Mouse (Mus musculus): ENCODE measurements around the gene Hist1h2aa. TPM values are rescaled to one million over a fixed set of nuclear protein-coding genes. Genes with fewer than 3 reads are reported as not detected.

The Hist1h2aa gene
- polyA plus RNA-seq (2012; rRNA removed), result not detected in 2 replicates

DNA sequence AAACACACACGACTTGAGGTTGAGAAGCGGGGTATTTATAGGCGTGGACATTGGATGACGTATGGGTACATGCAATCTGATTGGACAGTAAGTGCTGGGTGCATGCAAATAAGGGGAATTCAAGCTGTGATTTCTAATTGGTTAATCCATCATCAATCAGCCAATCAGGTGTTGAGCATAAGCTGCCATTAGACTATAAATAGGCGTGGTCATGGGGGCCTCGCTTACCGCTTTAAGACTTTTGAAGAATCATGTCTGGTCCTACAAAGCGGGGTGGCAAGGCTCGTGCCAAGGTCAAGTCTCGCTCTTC is at the start of gene Hist1h2aa:
Hist1h2aa (plus strand) TSS at position 252 of the 310 bp plus-strand sequence.
- WGBS, result 93% methylated on average over 10 of the region's 10 CpGs
- DNase-seq (ENCODE audit: low read depth, low spot score), result no peak

- no peak for DNase-seq (ENCODE audit: low read depth, low spot score)
- WGBS, result 27% methylated on average over 2 of the region's 2 CpGs
Measured at GRCm38 (mm10) chr13:23885540-23885939, 48.7 kb upstream of the Hist1h2aa start.

GRCm38 (mm10) chr13:23887026-23887725 is 47.1 kb upstream of the Hist1h2aa start:
- whole genome bisulfite sequencing, result 64% methylated on average over 3 of the region's 3 CpGs
- no peak for DNase-seq (ENCODE audit: low read depth, low spot score)

DNA sequence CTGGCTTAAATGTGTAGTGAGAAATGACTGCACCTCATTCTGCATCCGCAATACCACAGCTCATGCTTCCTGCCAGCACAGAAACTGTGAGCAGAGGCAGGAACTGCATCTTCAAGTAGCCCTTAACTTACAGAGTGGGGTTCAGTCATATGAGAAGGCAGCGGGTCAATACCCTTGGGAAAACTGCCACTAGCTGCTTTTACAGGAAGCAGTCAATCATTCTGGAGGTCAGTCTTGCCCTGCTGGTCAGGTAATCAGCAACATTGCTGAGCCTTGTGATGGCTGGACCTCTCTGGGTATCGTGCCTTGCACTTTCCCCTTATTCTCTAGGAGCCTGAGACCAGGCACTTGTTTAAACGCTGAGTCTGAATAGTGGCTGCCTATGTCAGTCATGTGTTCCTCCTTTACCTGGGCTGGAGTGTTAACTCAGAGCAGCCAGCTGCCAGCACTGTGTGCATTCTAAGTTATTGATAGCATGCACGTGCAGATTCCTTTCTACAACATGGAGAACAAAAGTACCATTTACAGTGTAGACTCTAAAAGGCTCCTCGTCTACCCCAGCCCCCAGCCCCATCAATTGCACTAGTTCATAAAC is 45.2 kb upstream of the Hist1h2aa start:
- 70% methylated on average over 6 of the region's 6 CpGs for WGBS
- DNase-seq (ENCODE audit: low read depth, low spot score), result no peak

DNA sequence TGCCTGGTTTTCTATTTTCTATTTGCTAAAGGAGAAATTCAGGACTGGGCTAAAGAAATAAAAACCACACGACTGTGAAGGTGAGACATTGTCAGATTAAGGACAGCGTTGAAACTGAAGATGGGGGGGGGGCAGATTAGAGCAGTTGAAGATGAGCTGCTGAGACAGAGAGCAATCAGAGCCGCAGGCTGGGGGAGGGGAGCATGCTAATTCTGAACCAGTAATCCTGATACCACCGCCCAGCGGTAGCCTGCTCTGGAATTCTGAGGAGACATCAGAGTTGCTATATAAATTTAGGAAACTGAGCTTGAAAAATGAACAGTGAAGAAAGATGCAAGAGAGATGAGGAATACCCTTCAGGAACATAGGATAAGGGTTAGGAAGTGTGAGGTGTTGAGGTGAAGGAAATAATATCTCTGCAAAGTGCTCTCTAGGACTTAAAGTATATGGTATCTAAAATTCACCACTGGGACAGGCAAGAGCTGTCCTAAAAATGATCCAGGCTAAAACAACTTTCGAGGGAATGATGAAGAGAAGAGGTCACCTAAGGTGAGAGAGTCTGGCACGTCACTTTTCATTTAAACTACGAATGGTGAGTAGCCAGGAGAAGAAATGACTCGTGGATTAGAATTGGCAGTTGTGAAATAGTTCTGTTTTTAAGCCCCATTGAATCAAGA is 41.5 kb upstream of the Hist1h2aa start:
- no peak for DNase-seq (ENCODE audit: low read depth, low spot score)
- WGBS, result 56% methylated on average over 9 of the region's 9 CpGs

GRCm38 (mm10) chr13:23893269-23893593 is 41.0 kb upstream of the Hist1h2aa start:
- WGBS, result 62% methylated on average over 4 of the region's 4 CpGs
- DNase-seq (ENCODE audit: low read depth, low spot score), result no peak

GRCm38 (mm10) chr13:23898242-23898641 is 36.0 kb upstream of the Hist1h2aa start:
- 58% methylated on average over 6 of the region's 6 CpGs for WGBS
- no peak for DNase-seq (ENCODE audit: low read depth, low spot score)

- DNase-seq (ENCODE audit: low read depth, low spot score), result no peak
- 91% methylated on average over 5 of the region's 5 CpGs for WGBS
Measured at GRCm38 (mm10) chr13:23906906-23907305, 27.4 kb upstream of the Hist1h2aa start.

DNA sequence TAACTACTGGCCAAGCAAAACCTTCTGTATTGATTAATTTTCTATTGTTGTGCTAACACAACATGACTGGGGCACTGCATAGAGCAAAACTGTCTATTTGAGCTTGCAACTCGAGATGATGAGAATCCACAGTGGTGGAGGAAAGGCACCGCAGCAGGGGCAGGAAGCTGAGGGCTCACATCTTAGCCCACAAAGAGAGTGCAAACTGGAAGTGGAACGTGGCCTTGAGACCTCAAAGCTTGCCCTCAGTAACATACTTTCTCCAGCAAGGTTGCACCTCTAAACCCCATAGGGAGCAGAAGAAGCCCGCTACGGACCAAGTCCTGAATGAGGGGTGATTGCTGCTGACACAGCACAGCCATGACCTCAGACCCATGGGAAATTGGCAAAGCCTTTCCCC is 24.1 kb upstream of the Hist1h2aa start:
- WGBS, result 51% methylated on average over 5 of the region's 5 CpGs
- DNase-seq (ENCODE audit: low read depth, low spot score), result no peak

GRCm38 (mm10) chr13:23911335-23911734 is 22.9 kb upstream of the Hist1h2aa start:
- DNase-seq (ENCODE audit: low read depth, low spot score), result no peak
- WGBS, result 72% methylated on average over 5 of the region's 5 CpGs

DNA sequence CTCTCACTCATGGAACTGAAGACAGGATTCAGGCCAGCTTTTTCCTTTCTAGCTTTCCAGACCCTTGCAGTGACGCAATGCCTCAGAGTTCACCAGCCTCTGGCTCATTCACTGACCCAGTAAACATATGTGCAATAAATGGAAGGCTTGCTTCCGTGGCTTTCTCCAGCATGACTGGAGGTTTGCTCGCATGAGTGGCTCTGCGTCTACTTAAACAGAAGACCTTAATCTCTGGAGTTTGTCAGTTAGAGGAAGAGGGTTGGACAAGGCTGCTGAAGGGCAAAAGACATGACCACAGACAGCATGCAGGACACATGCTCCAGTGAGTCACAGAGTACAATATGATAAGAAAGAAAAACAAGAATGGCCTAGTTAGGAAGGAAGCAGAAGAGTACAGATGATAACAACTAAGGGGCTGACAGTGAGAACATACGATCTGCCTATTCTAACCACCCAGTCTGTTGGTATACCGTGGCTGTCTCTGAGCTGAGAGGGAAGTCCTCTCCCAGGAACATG is 20.4 kb upstream of the Hist1h2aa start:
- no peak for DNase-seq (ENCODE audit: low read depth, low spot score)
- 10% methylated on average over 6 of the region's 6 CpGs for WGBS

DNA sequence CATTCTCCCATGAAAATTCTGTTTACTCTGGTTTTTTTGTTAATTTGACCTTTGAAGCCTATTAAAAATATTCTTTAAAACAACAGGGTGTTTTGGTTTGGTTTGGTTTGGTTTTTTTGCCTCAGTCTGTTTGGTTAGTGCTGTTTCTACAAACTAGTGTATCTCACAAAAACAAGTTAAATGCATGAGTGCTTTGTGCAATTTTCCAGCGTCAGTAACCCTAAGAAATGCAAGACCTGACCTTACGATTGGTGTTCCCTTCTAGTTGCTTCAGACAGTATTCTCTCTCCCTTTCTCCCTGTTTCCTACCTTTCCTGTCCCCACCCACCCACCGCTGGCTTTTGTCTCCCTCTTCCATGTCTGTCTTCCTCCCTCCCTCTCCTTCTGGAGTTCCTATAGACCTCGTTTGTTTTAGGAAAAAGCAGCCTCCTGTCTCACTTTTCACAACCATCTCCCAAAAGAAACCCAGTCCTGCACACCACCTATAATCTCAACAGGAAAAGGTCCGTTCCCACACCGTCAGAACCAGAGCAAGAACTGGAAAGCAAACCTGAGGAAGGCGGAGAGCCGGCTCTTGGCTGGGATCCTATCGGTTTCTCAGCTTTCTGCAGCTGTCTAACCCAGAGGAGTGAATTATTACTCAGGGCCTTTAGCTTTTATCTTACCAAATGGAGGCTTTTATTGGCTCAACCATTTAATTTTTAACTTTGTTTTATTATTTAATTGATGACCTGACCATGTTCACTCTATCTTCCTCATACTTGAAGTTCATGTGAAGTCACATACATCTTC is 19.7 kb upstream of the Hist1h2aa start, which contains the start of gene Slc17a4:
Slc17a4 (minus strand) TSS at position 634 of the 792 bp plus-strand sequence.
- WGBS, result 26% methylated on average over 9 of the region's 9 CpGs
- DNase-seq (ENCODE audit: low read depth, low spot score), result no peak

DNA sequence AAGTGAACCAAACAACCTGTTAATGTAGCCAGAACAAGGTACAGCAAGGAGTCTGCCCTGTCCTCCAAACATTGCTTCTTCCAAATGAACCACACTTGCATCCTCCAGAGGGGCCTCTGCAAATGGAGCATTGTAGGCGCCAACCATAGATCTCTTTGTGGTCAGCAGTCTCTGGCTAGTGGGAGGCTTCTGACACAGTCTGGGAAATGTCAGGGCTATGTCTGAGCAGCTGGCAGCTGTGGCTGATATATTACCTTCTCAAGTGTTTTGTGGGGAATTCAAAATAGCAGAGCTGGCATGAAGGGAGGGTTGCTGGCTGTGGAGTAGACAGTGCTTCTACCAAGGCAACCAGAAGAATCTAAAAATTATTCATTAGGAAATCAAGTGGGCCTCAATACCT is 18.1 kb upstream of the Hist1h2aa start:
- WGBS, result 91% methylated on average over 1 of the region's 1 CpGs
- no peak for DNase-seq (ENCODE audit: low read depth, low spot score)

DNA sequence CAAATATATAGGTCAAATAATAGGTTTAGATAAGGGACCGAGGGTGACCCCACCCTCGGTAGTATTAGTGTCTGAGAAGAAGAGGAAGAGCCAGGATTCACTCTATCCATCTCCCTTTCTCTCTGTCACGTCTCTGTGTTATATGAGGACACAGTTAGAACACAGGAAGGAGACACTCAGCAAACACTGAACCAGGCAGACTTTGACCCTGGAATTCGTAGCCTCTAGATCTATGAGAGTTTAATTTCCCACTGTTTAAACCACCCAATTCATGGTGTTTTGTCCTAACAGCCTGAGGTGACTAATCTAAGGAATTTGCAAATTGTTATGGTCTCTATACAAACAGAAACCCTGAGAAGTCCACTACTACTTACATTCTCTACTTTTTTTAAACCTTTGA is 16.6 kb upstream of the Hist1h2aa start:
- WGBS, result 14% methylated on average over 4 of the region's 4 CpGs
- DNase-seq (ENCODE audit: low read depth, low spot score), result no peak

- WGBS, result 69% methylated on average over 2 of the region's 2 CpGs
- no peak for DNase-seq (ENCODE audit: low read depth, low spot score)
Measured at GRCm38 (mm10) chr13:23925792-23926191, 8.5 kb upstream of the Hist1h2aa start.

- 15% methylated on average over 3 of the region's 3 CpGs for WGBS
- no peak for DNase-seq (ENCODE audit: low read depth, low spot score)
Measured at GRCm38 (mm10) chr13:23928637-23929036, 5.6 kb upstream of the Hist1h2aa start.

DNA sequence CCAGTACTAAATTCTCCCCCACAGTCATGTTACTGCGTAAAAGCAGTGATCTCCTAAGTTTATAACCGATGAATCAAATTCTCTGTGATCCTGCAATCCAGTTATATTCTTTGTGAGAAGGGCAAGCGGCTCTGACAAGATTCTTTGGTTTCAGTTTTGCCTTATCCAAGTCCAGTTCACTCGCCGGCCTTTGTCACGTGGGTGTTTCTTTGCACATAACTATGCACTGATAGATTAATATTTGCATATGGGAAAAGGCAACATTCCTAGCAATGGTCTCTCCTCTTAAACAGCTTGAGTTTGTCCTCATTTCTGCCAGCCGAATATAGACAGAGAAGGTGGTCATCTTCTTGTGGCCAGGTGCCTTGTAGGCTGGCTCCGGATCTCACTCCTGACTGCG is 3.8 kb upstream of the Hist1h2aa start:
- WGBS, result 69% methylated on average over 9 of the region's 9 CpGs
- no peak for DNase-seq (ENCODE audit: low read depth, low spot score)

GRCm38 (mm10) chr13:23930904-23931303 is 3.4 kb upstream of the Hist1h2aa start:
- WGBS, result 72% methylated on average over 11 of the region's 11 CpGs
- no peak for DNase-seq (ENCODE audit: low read depth, low spot score)

GRCm38 (mm10) chr13:23933421-23934210 is 646 bp upstream of the Hist1h2aa start, which contains the start of gene Hist1h2ba:
Gene Hist1h2ba, minus strand, starts transcription at chr13:23934156.
- 96% methylated on average over 39 of the region's 39 CpGs for WGBS
- DNase-seq (ENCODE audit: low read depth, low spot score), result no peak

All from large intestine, adult 2 months (tissue).